Mouse (Mus musculus) kidney, adult 2 months (tissue): ENCODE measurements around the gene Rnf10.

Source experiments
- CTCF ChIP-seq: fragments of 200-500 bp; conservative IDR thresholded peaks from 2 replicates; pipeline ENCODE4 v1.5.1; 2011; ENCODE audit warnings: low read depth, mild to moderate bottlenecking, control low read depth, low read length, moderate library complexity, mixed read lengths; ENCODE audit not compliant: insufficient read depth, insufficient read length
- POLR2A ChIP-seq: fragments of 200-500 bp; IDR thresholded peaks from one replicate; pipeline ENCODE4 v1.6.1; 2011; ENCODE audit warnings: low read depth, low read length, control low read depth

- TF ChIP-seq CTCF (no peak), POLR2A (no peak)
Observed at GRCm38 (mm10) chr5:115220931-115221640, 51.6 kb downstream of the Rnf10 start.
